Mouse (Mus musculus) layer of hippocampus, postnatal 10 days (tissue): ENCODE measurements around the gene Tep1. TPM values are rescaled to one million over a fixed set of nuclear protein-coding genes. Genes with fewer than 3 reads are reported as not detected.
"Not testable (repeated sequence)": the region's sequence is repeated elsewhere in the genome, so short reads cannot be mapped to it uniquely, and the experiment has no call there.

ENCODE experiments used
- DNase-seq, 2 experiments: peaks; one replicate each; pipeline ENCODE4 v3.0.0; 2021; ENCODE audit warnings: low spot score in 2 of 2
- long read RNA-seq: library from polyadenylated mRNA; stranded (forward); transcript quantifications from one replicate; pipeline ENCODE4 v2.0.0, GENCODE M21; 2023
- total RNA-seq, 2 experiments: library from RNA; stranded (reverse); gene quantifications; 2 replicates each; pipeline ENCODE4 v1.2.3; 2021

Tep1 gene
- total RNA-seq: 1 to 10 TPM; 4.4 to 4.8 TPM
- long read RNA-seq, partial matches to known transcripts: 2 of 2 reads
- long read RNA-seq, other reads (novel, unspliced or antisense): 0 of 2 reads

- DNase-seq: peak; percentile 47 to 56
Observed at GRCm38 (mm10) chr14:50869889-50870804, at the start of gene Tep1. TSS of gene Tep1 (minus strand) at chr14:50870560.

- no peak for DNase-seq
Observed at GRCm38 (mm10) chr14:50911356-50911755, 41.0 kb upstream of the Tep1 start.

GRCm38 (mm10) chr14:50908126-50908525, 37.8 kb upstream of the Tep1 start:
- no peak for DNase-seq

- not testable (repeated sequence) for DNase-seq
Observed at GRCm38 (mm10) chr14:50905327-50905726, 35.0 kb upstream of the Tep1 start.

GRCm38 (mm10) chr14:50904828-50905129, 34.4 kb upstream of the Tep1 start:
- DNase-seq: no peak

- peak; percentile 33 to 53 for DNase-seq
Observed at GRCm38 (mm10) chr14:50903973-50904827, 33.8 kb upstream of the Tep1 start.

- DNase-seq: not testable (repeated sequence)
Observed at GRCm38 (mm10) chr14:50897992-50898391, 27.6 kb upstream of the Tep1 start.

GRCm38 (mm10) chr14:50897374-50897765, 27.0 kb upstream of the Tep1 start, which contains the start of gene Klhl33:
TSS of gene Klhl33 (minus strand) at chr14:50897507.
- DNase-seq: no peak

- peak in 1 of 2 experiments; percentile 20 for DNase-seq
Observed at GRCm38 (mm10) chr14:50896747-50897373, 26.5 kb upstream of the Tep1 start.

GRCm38 (mm10) chr14:50895985-50896746, 25.8 kb upstream of the Tep1 start:
- DNase-seq: peak in 1 of 2 experiments; percentile 35

- DNase-seq: no peak
Observed at GRCm38 (mm10) chr14:50895407-50895806, 25.0 kb upstream of the Tep1 start.

- no peak for DNase-seq
Observed at GRCm38 (mm10) chr14:50892541-50893459, 22.4 kb upstream of the Tep1 start.

GRCm38 (mm10) chr14:50892091-50892490, 21.7 kb upstream of the Tep1 start:
- no peak for DNase-seq

- no peak for DNase-seq
Observed at GRCm38 (mm10) chr14:50891621-50892020, 21.3 kb upstream of the Tep1 start.

GRCm38 (mm10) chr14:50876236-50876950, 6.0 kb upstream of the Tep1 start:
- DNase-seq: no peak

- DNase-seq: no peak
Observed at GRCm38 (mm10) chr14:50875591-50876230, 5.4 kb upstream of the Tep1 start.

GRCm38 (mm10) chr14:50875175-50875574, 4.8 kb upstream of the Tep1 start:
- no peak for DNase-seq

- DNase-seq: no peak
Observed at GRCm38 (mm10) chr14:50871284-50871683, 924 bp upstream of the Tep1 start.
